Mouse (Mus musculus) naive thymus-derived CD4-positive, alpha-beta T cell, adult 5 months (primary cell): ENCODE data around the gene Gpr139. TPM values are rescaled to one million over a fixed set of nuclear protein-coding genes. Genes with fewer than 3 reads are reported as not detected.

ENCODE experiments used
- polyA plus RNA-seq: library from polyadenylated mRNA; unstranded; fragments of 100-300 nt; shearing (Covaris generic); gene quantifications from one replicate; pipeline ENCODE4 v1.2.1, GENCODE M21; 2017

Gpr139 gene
- polyA plus RNA-seq = not detected

DNA sequence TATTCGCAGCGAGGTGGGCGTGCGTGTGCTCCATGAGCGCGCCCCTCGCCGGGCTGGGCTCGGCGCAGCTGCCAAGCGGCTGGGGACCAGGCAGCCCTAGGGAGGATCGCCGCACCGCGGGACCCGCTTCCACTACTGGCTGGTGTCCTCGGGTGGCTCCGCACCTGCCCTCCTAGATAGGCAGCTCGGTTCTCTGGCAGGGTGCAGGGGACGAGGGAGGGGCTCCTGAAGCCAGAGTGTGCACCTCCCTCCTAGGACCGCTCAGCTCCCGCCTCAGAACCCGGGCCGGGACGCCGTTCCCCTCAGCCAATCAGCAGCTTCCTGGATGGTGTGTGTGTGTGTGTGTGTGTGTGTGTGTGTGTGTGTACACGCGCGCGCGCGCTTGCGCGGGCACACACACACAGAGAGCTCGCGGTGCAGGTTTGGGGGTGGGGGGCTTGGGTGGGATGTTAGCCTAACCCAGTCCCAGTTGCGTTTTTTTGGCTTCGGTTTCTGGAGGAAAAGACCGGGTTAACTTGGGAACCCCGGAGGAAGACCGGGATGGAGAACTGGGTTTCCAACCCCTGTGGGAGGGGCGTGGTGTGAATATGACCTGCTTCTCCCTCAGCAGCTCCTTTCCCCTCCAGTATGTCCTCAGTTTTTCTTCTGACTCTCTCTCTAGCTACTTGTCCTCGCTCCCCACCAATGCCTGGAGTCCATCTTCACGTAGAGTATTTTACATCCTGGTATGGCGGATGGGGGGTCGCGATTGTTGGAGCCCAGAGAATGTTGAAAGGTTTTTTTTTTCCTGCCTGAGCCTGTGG lies at the start of gene Gpr139:
Gpr139 (minus strand) TSS at position 263 of the 803 bp plus-strand sequence.

Other genes with a start within 250 kb of the Gpr139 start
- 0.56 TPM for gene Gprc5b, start 189.4 kb downstream of the Gpr139 start, polyA plus RNA-seq